Mouse (Mus musculus): ENCODE measurements around the gene Iba57. TPM values are rescaled to one million over a fixed set of nuclear protein-coding genes. Genes with fewer than 3 reads are reported as not detected.
A peak's percentile ranks its signal among the peaks of the same experiment; 100 is the strongest.

Iba57 gene
- total RNA-seq, 2 experiments from 2014 or later: 9.9 to 10.0 TPM

- DNase-seq (ENCODE audit: low spot score in 2 of 2): no peak
Measured at GRCm38 (mm10) chr11:59176475-59176874, 12.9 kb upstream of the Iba57 start.

- no peak for DNase-seq (ENCODE audit: low spot score in 2 of 2)
Measured at GRCm38 (mm10) chr11:59174189-59174838, 10.8 kb upstream of the Iba57 start.

GRCm38 (mm10) chr11:59170549-59170948 lies 7.0 kb upstream of the Iba57 start:
- DNase-seq (ENCODE audit: low spot score in 2 of 2): no peak

GRCm38 (mm10) chr11:59169807-59170206 lies 6.3 kb upstream of the Iba57 start:
- DNase-seq (ENCODE audit: low spot score in 2 of 2): no peak

- no peak for DNase-seq (ENCODE audit: low spot score in 2 of 2)
Measured at GRCm38 (mm10) chr11:59165616-59166241, 2.2 kb upstream of the Iba57 start.

- no peak for DNase-seq (ENCODE audit: low spot score in 2 of 2)
Measured at GRCm38 (mm10) chr11:59164384-59164783, 845 bp upstream of the Iba57 start.

- no peak for DNase-seq (ENCODE audit: low spot score in 2 of 2)
Measured at GRCm38 (mm10) chr11:59162443-59163254, 890 bp downstream of the Iba57 start.

GRCm38 (mm10) chr11:59161398-59161797 lies 2.1 kb downstream of the Iba57 start:
- DNase-seq (ENCODE audit: low spot score in 2 of 2): peak in 1 of 2 experiments; percentile 54

- no peak for DNase-seq (ENCODE audit: low spot score in 2 of 2)
Measured at GRCm38 (mm10) chr11:59159558-59159957, 4.0 kb downstream of the Iba57 start.

GRCm38 (mm10) chr11:59159099-59159498 lies 4.4 kb downstream of the Iba57 start:
- DNase-seq (ENCODE audit: low spot score in 2 of 2): no peak

GRCm38 (mm10) chr11:59155900-59156299 lies 7.6 kb downstream of the Iba57 start:
- DNase-seq (ENCODE audit: low spot score in 2 of 2): no peak

- DNase-seq (ENCODE audit: low spot score in 2 of 2): no peak
Measured at GRCm38 (mm10) chr11:59154220-59154619, 9.3 kb downstream of the Iba57 start.

GRCm38 (mm10) chr11:59151729-59152128 lies 11.8 kb downstream of the Iba57 start:
- DNase-seq (ENCODE audit: low spot score in 2 of 2): no peak

- no peak for DNase-seq (ENCODE audit: low spot score in 2 of 2)
Measured at GRCm38 (mm10) chr11:59149302-59149701, 14.2 kb downstream of the Iba57 start.

GRCm38 (mm10) chr11:59142962-59143361 lies 20.6 kb downstream of the Iba57 start:
- no peak for DNase-seq (ENCODE audit: low spot score in 2 of 2)

GRCm38 (mm10) chr11:59141772-59142370 lies 21.7 kb downstream of the Iba57 start:
- DNase-seq (ENCODE audit: low spot score in 2 of 2): no peak

- DNase-seq (ENCODE audit: low spot score in 2 of 2): no peak
Measured at GRCm38 (mm10) chr11:59138537-59139486, 24.7 kb downstream of the Iba57 start.

GRCm38 (mm10) chr11:59136994-59137706 lies 26.4 kb downstream of the Iba57 start:
- no peak for DNase-seq (ENCODE audit: low spot score in 2 of 2)

- no peak for DNase-seq (ENCODE audit: low spot score in 2 of 2)
Measured at GRCm38 (mm10) chr11:59135904-59136452, 27.6 kb downstream of the Iba57 start, which contains the start of gene Obscn. Gene Obscn, minus strand, starts transcription at chr11:59136402.

Data from gastrocnemius, postnatal 4 days (tissue).